Mouse (Mus musculus) forebrain, embryonic 11.5 days (tissue): ENCODE measurements around the gene Lamtor2. TPM values are rescaled to one million over a fixed set of nuclear protein-coding genes. Genes with fewer than 3 reads are reported as not detected.

Source experiments
- microRNA counts: library from miRNA; unstranded; fragments of <30 nt; microRNA quantifications from one replicate; lab custom pipeline; 2015
- microRNA-seq: library from miRNA; unstranded; fragments of <30 nt; microRNA quantifications from one replicate; pipeline ENCODE4, GENCODE M21; 2016; ENCODE audit not compliant: insufficient number of aligned reads
- polyA plus RNA-seq: library from polyadenylated mRNA; unstranded; fragments of >200 nt; fragmentation: Nextera tagmentation; extraction: Ambion mirVana; gene quantifications from 2 replicates; pipeline ENCODE4 v1.2.1, GENCODE M21; 2014

Gene Lamtor2
- polyA plus RNA-seq, 1 experiment from 2014 or later: 89.3 TPM

MicroRNAs encoded within 50 kb of the gene (microRNA counts, 519-probe panel; counts per million panel counts)
- microRNA mmu-miR-1905 (lab: Ali Mortazavi, UCI): 31.2 counts per million

Small RNA genes lying within 50 kb of the gene (microRNA-seq; reads per million reads assigned to microRNA genes)
- not detected for gene Mir1905

Other genes starting within 250 kb of the Lamtor2 start
- 77.2 and 87.2 TPM in 2 replicates for gene Glmp, start 228.1 kb downstream of the Lamtor2 start, polyA plus RNA-seq
- gene Tmem79, start 216.9 kb downstream of the Lamtor2 start, polyA plus RNA-seq: 1.6 and 2.7 TPM in 2 replicates
- 70.6 and 75.4 TPM in 2 replicates for gene Smg5, start 216.8 kb downstream of the Lamtor2 start, polyA plus RNA-seq
- 1.1 and 1.2 TPM in 2 replicates for gene Paqr6, start 188.5 kb downstream of the Lamtor2 start, polyA plus RNA-seq
- not detected in 2 replicates for gene Bglap3, start 180.3 kb downstream of the Lamtor2 start, polyA plus RNA-seq
- gene Bglap2, start 174.4 kb downstream of the Lamtor2 start, polyA plus RNA-seq: not detected in 2 replicates
- gene Bglap, start 168.6 kb downstream of the Lamtor2 start, polyA plus RNA-seq: not detected in 2 replicates
- 141 and 158 TPM in 2 replicates for gene Pmf1, start 142.7 kb downstream of the Lamtor2 start, polyA plus RNA-seq
- gene Slc25a44, start 127.9 kb downstream of the Lamtor2 start, polyA plus RNA-seq: 22.6 and 23.1 TPM in 2 replicates
- 9.3 and 10.3 TPM in 2 replicates for gene Sema4a, start 91.9 kb downstream of the Lamtor2 start, polyA plus RNA-seq
- gene Lmna, start 43.1 kb downstream of the Lamtor2 start, polyA plus RNA-seq: 19.4 and 20.4 TPM in 2 replicates
- gene Mex3a, start 20.7 kb downstream of the Lamtor2 start, polyA plus RNA-seq: 44.4 and 46.2 TPM in 2 replicates
- 0.43 and 1.1 TPM in 2 replicates for gene Rab25, start 4.8 kb downstream of the Lamtor2 start, polyA plus RNA-seq
- 89.2 and 95.0 TPM in 2 replicates for gene Ubqln4, start 684 bp upstream of the Lamtor2 start, polyA plus RNA-seq
- gene Ssr2, start 22.8 kb upstream of the Lamtor2 start, polyA plus RNA-seq: 142 and 148 TPM in 2 replicates
- 118 and 123 TPM in 2 replicates for gene Arhgef2, start 52.9 kb upstream of the Lamtor2 start, polyA plus RNA-seq
- gene Rxfp4, start 100.1 kb upstream of the Lamtor2 start, polyA plus RNA-seq: not detected in 2 replicates
- 111 and 116 TPM in 2 replicates for gene Khdc4, start 132.7 kb upstream of the Lamtor2 start, polyA plus RNA-seq
- gene Rit1, start 163.8 kb upstream of the Lamtor2 start, polyA plus RNA-seq: 37.9 and 43.4 TPM in 2 replicates
- gene Syt11, start 222.1 kb upstream of the Lamtor2 start, polyA plus RNA-seq: 184 and 193 TPM in 2 replicates